Mouse (Mus musculus) urinary bladder, postnatal 36 days (tissue): ENCODE measurements around the gene Ank3.

Experiments
- DNase-seq, 2 experiments: peaks; one replicate each; pipeline ENCODE4 v3.0.0; 2022; ENCODE audit warnings: low spot score in 2 of 2, mixed read lengths in 1 of 2

Ank3 gene

GRCm38 (mm10) chr10:69611839-69612340 lies 213.3 kb downstream of the Ank3 start:
- DNase-seq = no peak

- DNase-seq = no peak
These were observed 218.4 kb downstream of the Ank3 start for GRCm38 (mm10) chr10:69616953-69617352.

- no peak for DNase-seq
These were observed 219.1 kb downstream of the Ank3 start for GRCm38 (mm10) chr10:69617537-69618112.

- DNase-seq = no peak
These were observed 222.3 kb downstream of the Ank3 start for GRCm38 (mm10) chr10:69620692-69621382.

- no peak for DNase-seq
These were observed 229.2 kb downstream of the Ank3 start for GRCm38 (mm10) chr10:69627767-69628166.

- DNase-seq = no peak
These were observed 230.2 kb downstream of the Ank3 start for GRCm38 (mm10) chr10:69628743-69629142.

GRCm38 (mm10) chr10:69630802-69631388 lies 232.3 kb downstream of the Ank3 start:
- DNase-seq = no peak

GRCm38 (mm10) chr10:69632885-69633284 lies 234.3 kb downstream of the Ank3 start:
- DNase-seq = no peak

GRCm38 (mm10) chr10:69634891-69635290 lies 236.3 kb downstream of the Ank3 start:
- DNase-seq = no peak

- DNase-seq = no peak
These were observed 237.5 kb downstream of the Ank3 start for GRCm38 (mm10) chr10:69635910-69636656.

GRCm38 (mm10) chr10:69639138-69639537 lies 240.6 kb downstream of the Ank3 start:
- no peak for DNase-seq

GRCm38 (mm10) chr10:69640617-69641016 lies 242.0 kb downstream of the Ank3 start:
- DNase-seq = no peak

- no peak for DNase-seq
These were observed 244.9 kb downstream of the Ank3 start for GRCm38 (mm10) chr10:69643481-69643880.

- no peak for DNase-seq
These were observed 245.4 kb downstream of the Ank3 start for GRCm38 (mm10) chr10:69643986-69644385.

- no peak for DNase-seq
These were observed 246.8 kb downstream of the Ank3 start for GRCm38 (mm10) chr10:69645311-69645802.

GRCm38 (mm10) chr10:69645929-69646328 lies 247.4 kb downstream of the Ank3 start:
- DNase-seq = no peak

- no peak for DNase-seq
These were observed 251.5 kb downstream of the Ank3 start for GRCm38 (mm10) chr10:69650074-69650473.

GRCm38 (mm10) chr10:69652660-69653059 lies 254.1 kb downstream of the Ank3 start:
- peak; percentile 18 to 28 for DNase-seq

- DNase-seq = no peak
These were observed 254.6 kb downstream of the Ank3 start for GRCm38 (mm10) chr10:69653121-69653677.

GRCm38 (mm10) chr10:69654176-69654575 lies 255.6 kb downstream of the Ank3 start:
- DNase-seq = no peak

GRCm38 (mm10) chr10:69654866-69655633 lies 256.5 kb downstream of the Ank3 start:
- peak; percentile 16 to 21 for DNase-seq
